Mouse (Mus musculus) lung, adult 2 months (tissue): ENCODE results near the gene Rnf215.

Source experiments
- CTCF ChIP-seq: fragments of 200-500 bp; IDR thresholded peaks from 2 replicates; pipeline ENCODE4 v1.5.1; 2011; ENCODE audit warnings: mild to moderate bottlenecking, low read length, control low read depth; ENCODE audit not compliant: insufficient read depth
- POLR2A ChIP-seq: fragments of 200-500 bp; IDR thresholded peaks from 2 replicates; pipeline ENCODE4 v1.6.1; 2011; ENCODE audit warnings: low read depth, mild to moderate bottlenecking, control low read depth, low read length, borderline replicate concordance; ENCODE audit errors: extremely low read depth

DNA sequence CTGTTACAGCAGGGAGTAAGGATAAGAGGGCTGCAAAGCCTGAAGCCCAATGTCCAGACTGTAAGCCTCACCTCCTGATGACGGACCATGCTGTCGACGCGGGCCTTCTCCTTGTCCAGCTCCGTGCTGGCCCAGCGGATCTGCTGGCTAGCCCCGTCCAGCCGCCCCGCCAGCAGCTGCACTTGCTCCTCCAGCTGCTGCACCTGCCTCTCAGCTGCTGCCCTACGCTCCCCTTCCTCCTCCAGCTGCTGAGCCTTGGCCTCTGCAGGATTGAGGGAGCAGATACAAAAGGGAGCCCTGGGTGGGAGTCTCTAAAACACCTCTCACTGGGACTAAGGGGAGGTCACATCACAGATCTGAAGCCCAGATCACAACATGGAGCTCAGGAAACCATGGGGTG lies 12.1 kb downstream of the Rnf215 start:
- TF ChIP-seq CTCF (no peak), POLR2A (no peak)
